Mouse (Mus musculus) kidney, embryonic 14.5 days (tissue): Measurements from ENCODE around the gene Fam136a. TPM values are rescaled to one million over a fixed set of nuclear protein-coding genes. Genes with fewer than 3 reads are reported as not detected.

ENCODE experiments used
- ATAC-seq: fragments of 200-750 bp; cut with Nextera tagmentation; 2 replicates; pipeline ENCODE4 v1.8.0; 2017; ENCODE audit warnings: moderate number of reproducible peaks, mild to moderate bottlenecking, moderate TSS enrichment, moderate library complexity; ENCODE audit not compliant: low FRiP score, low TSS enrichment
- H3K27ac ChIP-seq: fragments of 300-500 bp; sonication (generic); 2 replicates; pipeline ENCODE4 v1.5.1; 2014; ENCODE audit warnings: low read depth, mild to moderate bottlenecking, low read length, moderate library complexity, mixed read lengths
- H3K27me3 ChIP-seq: fragments of 300-500 bp; sonication (generic); 2 replicates; pipeline ENCODE4 v1.6.1; 2014; ENCODE audit warnings: mild to moderate bottlenecking, low read length; ENCODE audit not compliant: control insufficient read depth, insufficient read depth
- H3K36me3 ChIP-seq: fragments of 300-500 bp; sonication (generic); 2 replicates; pipeline ENCODE4 v1.6.1; 2014; ENCODE audit warnings: low read length, mixed read lengths; ENCODE audit not compliant: control insufficient read depth, insufficient read depth
- H3K4me1 ChIP-seq: fragments of 300-500 bp; sonication (generic); 2 replicates; pipeline ENCODE4 v1.6.1; 2014; ENCODE audit warnings: low read length, mixed read lengths; ENCODE audit not compliant: control insufficient read depth, insufficient read depth
- H3K4me2 ChIP-seq: fragments of 300-500 bp; sonication (generic); replicated peaks from 2 replicates; pipeline ENCODE4 v1.6.1; 2014; ENCODE audit warnings: low read depth, mild to moderate bottlenecking, low read length
- H3K4me3 ChIP-seq: fragments of 300-500 bp; sonication (generic); 2 replicates; pipeline ENCODE4 v1.5.1; 2014; ENCODE audit warnings: mild to moderate bottlenecking, low read length
- H3K9ac ChIP-seq: fragments of 300-500 bp; sonication (generic); 2 replicates; pipeline ENCODE4 v1.6.1; 2014; ENCODE audit warnings: low read depth, mild to moderate bottlenecking, low read length, moderate library complexity
- H3K9me3 ChIP-seq: fragments of 300-500 bp; sonication (generic); 2 replicates; pipeline ENCODE4 v1.6.1; 2016; ENCODE audit warnings: low read length; ENCODE audit not compliant: control insufficient read depth
- WGBS: fragments of 180-500 bp; shearing (Covaris S2); extraction: QIAGEN DNeasy Blood & Tissue Kit; methylation state at CpG from one replicate; pipeline ENCODE4 v1.1.7; 2014; 5-methylcytosine and 5-hydroxymethylcytosine counted together
- polyA plus RNA-seq: library from polyadenylated mRNA; unstranded; fragments of >200 nt; fragmentation: Nextera tagmentation; extraction: Ambion mirVana; gene quantifications from 2 replicates; pipeline ENCODE4 v1.2.1, GENCODE M21; 2014

Gene Fam136a
- polyA plus RNA-seq, 1 experiment from 2014 or later: 156 TPM

DNA sequence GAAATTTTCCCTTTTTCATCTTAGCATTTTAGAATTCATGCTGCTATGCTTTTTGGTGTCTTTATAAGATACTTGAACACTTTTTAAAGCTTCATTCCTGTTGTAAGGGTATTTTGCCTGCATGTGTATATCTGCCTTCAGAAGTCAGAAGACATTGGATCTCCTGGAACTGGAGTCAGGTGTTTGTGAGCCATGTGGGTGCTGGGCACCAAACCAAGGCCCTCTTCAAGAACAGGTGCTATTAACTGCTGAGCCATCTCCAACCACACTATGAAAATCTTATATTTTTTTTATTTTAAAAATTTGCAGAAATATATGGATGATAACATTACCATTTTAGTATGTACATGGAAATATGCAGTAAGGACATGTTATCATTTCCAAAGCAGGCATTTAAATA is 40.9 kb downstream of the Fam136a start:
- Histone ChIP-seq H3K36me3 (peaks cover 16% of the 10 kb centered on the region; the same call in 1 of the 2 replicates), H3K9ac (no peak overlapping the region), H3K4me1 (no peaks in the 10 kb centered on the region), H3K27ac (no peak overlapping the region), H3K27me3 (no peaks in the 10 kb centered on the region), H3K4me2 (peak overlapping the region; percentile 58), H3K9me3 (no peaks in the 10 kb centered on the region), H3K4me3 (peak overlapping the region; percentile 20; the same call in 1 of the 2 replicates)
- no peak for ATAC-seq

DNA sequence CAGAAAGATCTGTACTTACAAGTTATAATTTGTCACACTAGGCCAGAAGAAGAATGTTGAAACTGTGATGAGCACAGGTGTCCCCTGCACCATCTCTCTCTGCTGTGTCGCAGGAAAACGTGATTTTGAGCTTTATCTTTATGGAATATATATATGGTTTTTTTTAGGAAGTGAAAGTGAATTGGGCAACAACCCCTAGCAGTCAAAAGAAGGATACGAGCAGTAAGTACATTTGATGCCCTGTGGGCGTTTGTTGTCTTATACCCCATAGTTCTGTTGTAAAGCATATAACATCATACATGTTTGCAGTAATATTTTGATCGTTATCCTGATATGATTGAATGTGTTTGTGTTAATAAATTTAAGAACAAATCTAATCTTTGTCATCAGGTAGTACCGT is 53.3 kb downstream of the Fam136a start:
- Histone ChIP-seq H3K4me2 (no peak overlapping the region), H3K27ac (no peak overlapping the region), H3K4me3 (no peak overlapping the region), H3K9ac (no peak overlapping the region), H3K4me1 (no peaks in the 10 kb centered on the region), H3K27me3 (no peaks in the 10 kb centered on the region), H3K36me3 (peaks cover 75% of the 10 kb centered on the region), H3K9me3 (no peaks in the 10 kb centered on the region)
- ATAC-seq: no peak
- WGBS: 95% methylated on average over 6 of the region's 6 CpGs

DNA sequence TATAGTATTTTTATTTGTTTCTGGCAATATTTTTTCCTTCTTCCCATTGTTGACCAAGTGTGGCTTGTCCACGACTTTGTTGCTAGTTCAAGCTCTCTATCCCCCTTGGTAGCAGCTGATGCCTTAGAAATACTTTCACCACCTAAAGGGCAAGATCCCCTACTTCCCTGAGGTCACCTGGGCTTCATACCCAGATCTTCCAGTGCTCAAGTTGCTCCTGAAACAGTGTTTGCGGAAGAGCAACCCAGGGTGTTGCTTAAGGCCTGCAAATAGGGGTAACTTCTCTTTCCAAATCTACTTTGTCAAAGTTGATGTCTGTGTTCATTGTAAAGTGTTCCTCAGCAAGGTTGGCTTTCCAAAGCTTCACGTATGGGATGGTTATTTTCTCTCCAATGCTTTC is 53.8 kb downstream of the Fam136a start:
- Histone ChIP-seq H3K9me3 (no peaks in the 10 kb centered on the region), H3K4me2 (no peak overlapping the region), H3K27me3 (no peaks in the 10 kb centered on the region), H3K27ac (no peak overlapping the region), H3K36me3 (peaks cover 78% of the 10 kb centered on the region), H3K4me1 (no peaks in the 10 kb centered on the region), H3K4me3 (no peak overlapping the region), H3K9ac (no peak overlapping the region)
- ATAC-seq: no peak
- WGBS: 91% methylated on average over 3 of the region's 3 CpGs

Other genes with a start within 250 kb of the Fam136a start
- 5.1 and 12.3 TPM in 2 replicates for gene Tgfa, start 170.4 kb upstream of the Fam136a start, polyA plus RNA-seq
- 814 and 1,116 TPM in 2 replicates for gene Snrpg, start 5.7 kb downstream of the Fam136a start, polyA plus RNA-seq
- 40.9 and 96.4 TPM in 2 replicates for gene Pcyox1, start 31.5 kb downstream of the Fam136a start, polyA plus RNA-seq
- 187 and 236 TPM in 2 replicates for gene Tia1, start 38.6 kb downstream of the Fam136a start, polyA plus RNA-seq
- not detected in 2 replicates for gene Gm44790, start 61.0 kb downstream of the Fam136a start, polyA plus RNA-seq
- 23.3 and 23.5 TPM in 2 replicates for gene C87436, start 72.7 kb downstream of the Fam136a start, polyA plus RNA-seq
- 475 and 492 TPM in 2 replicates for gene Pcbp1, start 160.7 kb downstream of the Fam136a start, polyA plus RNA-seq